Mouse (Mus musculus) small intestine, adult 10 weeks (tissue): ENCODE data around the gene Slc50a1. TPM values are rescaled to one million over a fixed set of nuclear protein-coding genes. Genes with fewer than 3 reads are reported as not detected.

Source experiments
- polyA plus RNA-seq: library from polyadenylated mRNA; stranded (reverse); fragments of 350-450 nt; fragmentation: Illumina TruSeq; extraction: RNeasy Lipid Tissue Mini Kit (QIAGEN cat#74804); gene quantifications from one replicate; pipeline ENCODE4 v1.2.3, GENCODE M21; 2014; ENCODE audit warnings: low replicate concordance

Gene Slc50a1
- polyA plus RNA-seq: 11.5 TPM

DNA sequence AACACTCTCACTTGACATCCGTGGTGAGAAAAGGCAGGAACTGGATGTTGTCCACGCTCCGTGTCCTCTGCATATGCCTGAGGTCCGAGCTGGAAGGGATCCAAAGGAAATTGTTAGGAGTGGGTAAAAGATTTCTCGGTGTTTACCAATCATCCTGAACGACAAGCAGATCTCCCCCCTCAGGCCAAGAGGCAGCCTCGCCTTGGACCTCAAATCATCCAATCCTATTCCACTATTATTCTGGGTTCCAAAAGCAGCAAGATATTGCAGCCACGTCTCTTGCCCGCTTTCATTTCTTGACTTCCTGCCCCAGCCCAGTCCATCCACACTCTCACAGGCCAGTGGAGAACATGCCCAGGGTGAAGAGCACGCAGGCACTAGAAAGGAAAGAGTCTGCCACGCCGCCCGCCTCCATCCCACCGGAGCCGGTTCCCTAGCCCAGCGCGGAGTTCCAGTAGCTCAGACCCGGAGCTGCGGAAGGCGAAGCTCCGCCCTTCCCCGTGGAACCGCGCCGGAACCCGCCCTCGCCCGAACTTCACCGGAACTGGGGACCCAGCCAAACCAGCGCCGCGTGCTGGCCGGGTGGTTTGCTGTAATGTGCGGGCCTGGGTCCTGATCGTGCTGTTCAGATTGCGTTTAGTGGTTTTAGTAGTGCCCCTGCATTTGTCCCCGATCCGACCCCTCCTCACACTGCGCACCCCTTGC, at the start of gene Slc50a1:
Gene Slc50a1, minus strand, starts transcription at position 520 of the 705 bp plus-strand sequence.

DNA sequence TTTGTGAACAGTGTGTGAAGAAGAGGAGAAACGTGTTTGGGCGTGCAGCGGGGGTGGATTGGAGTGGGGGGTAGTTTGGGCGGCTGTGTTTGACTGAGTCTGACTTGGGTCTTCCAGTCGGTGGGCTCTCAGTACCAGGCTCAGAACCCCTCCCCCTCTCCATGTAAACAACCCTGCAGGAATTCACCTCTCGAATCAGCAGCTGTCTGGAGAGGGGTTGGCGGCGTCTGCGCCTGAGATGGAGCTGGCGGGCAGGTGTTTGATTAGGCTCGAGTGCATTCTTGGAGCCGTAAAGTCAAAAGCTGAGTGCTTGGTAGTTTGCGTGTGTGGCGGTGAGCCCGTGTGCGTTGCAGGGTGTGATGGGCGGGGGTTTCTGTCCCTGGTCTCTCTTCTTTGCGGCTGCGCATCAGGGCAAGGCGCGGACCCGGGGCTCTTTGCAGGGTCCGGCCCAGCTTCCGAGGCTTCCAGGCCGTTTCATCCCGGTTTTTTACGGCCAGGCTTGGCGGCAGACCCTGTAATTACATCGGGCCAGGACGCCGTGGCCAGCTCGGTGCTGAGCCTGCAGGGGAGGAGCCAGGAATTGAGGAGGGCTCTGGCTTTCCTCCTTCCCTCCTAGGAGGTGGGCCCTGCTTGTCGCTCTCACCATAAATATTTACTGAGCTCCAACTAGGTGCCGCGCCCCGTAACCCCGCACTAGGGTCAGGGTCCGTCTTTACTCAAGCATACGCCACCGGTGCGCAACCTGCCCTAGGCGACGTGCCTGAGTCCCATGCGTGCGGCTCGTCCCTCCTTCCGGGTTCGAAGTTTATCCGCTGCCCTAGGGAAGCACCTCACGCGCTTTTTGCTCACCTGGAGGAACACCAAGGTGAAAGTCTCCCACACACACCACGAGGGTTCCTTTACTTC, 10.5 kb upstream of the Slc50a1 start, which contains the start of gene Efna1:
Gene Efna1, minus strand, starts transcription at position 537 of the 906 bp plus-strand sequence.

DNA sequence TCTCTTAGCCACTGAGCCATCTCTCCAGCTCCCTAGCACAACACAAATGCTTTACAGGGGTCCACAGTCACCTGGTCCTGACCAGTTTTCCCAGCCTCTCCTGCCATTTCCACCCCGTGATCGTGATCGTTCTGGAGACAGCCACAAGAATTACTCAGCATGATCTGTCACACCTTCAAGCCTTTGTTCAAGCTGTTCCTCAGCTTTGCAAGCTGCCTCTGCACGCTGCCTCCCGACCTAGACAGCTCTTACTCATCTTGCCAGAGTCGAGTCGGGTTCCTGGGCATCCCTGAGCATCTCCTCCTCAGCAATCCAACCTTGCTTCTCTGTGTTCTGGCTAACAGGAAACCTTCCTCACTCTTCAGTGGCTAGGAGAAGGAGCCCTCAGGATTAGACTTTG, 11.3 kb downstream of the Slc50a1 start, which contains the start of gene Dpm3:
Gene Dpm3, plus strand, starts transcription at position 283 of the 400 bp plus-strand sequence.

DNA sequence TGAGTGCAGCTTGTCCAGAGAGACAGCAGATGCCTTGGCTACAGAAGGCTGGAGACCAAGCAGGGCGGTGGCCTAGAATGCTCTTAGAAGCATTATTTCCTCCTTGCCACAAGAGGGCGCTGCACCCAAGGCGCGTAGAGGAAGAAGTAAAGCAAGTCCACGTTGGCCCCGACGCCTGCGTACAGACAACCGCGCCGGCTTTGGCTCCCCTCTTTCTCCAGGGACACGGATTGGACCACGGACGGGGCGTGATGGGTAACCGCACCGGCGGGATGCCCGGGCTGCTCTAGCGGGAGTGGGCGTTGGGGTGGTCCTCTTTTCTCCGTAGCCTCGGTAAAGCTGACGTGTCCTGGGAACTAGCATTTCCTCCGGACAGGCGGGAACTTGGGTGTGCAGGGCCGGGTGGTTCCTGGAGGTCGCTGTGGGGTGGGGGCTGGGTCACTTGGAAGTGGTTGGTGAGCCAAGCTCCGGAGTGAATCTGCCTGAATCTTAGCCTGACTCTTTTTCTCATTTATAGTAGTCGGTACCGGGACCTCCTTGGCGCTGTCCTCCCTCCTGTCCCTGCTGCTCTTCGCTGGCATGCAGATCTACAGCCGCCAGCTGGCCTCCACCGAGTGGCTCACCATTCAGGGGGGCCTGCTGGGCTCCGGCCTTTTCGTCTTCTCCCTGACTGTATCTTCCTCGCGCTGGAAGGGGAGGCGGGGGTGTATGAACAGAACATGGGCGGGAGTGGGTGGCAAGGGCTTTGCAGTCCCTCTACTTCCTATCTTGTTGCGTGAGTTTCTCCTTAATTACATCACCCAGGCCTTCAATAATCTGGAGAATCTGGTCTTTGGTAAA, 23.9 kb downstream of the Slc50a1 start, which contains the start of gene Trim46:
Gene Trim46, minus strand, starts transcription at position 49 of the 840 bp plus-strand sequence.

DNA sequence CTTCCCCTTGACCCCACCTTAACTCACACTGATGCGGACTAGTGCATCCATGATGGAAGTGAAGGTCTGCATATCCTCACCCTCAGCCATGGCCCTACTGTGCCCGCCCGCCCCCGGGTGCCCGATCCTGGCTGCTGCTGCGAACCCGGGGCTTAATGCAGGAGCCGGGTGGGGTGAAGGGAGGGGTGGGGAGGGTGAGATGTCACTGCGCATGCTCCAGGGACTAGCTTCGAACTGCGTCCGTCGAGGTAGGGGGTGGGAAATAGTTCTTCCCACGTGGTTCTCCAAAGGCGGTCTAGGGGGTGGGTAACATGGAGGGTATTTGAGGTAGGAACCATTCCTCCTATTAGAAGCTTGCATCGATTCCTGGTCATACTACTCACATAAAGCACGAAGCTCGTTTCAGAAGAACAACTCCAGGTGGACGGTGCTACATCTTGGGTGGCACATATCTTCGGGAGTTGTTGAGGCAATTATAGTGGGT, 24.6 kb downstream of the Slc50a1 start, which contains the start of gene Krtcap2:
Gene Krtcap2, plus strand, starts transcription at position 279 of the 484 bp plus-strand sequence.

DNA sequence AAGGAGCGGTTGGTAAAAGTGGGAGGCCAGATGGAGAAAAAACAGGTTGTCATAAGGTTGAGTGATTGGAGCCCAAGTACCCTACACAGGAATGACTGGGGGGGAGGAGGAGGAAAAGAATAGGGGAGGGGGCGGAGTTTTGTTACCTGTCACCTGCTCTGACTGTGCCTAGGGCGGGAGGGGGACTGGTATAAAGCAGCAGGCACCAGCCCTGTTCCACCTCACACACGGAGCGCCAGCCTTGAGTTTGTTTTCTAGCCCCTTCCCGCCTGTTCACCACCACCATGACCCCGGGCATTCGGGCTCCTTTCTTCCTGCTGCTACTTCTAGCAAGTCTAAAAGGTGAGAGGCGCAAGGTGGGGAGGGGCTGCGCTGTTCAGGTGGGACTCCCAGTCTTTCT, 41.5 kb downstream of the Slc50a1 start, which contains the start of gene Muc1:
Gene Muc1, plus strand, starts transcription at position 222 of the 400 bp plus-strand sequence.

DNA sequence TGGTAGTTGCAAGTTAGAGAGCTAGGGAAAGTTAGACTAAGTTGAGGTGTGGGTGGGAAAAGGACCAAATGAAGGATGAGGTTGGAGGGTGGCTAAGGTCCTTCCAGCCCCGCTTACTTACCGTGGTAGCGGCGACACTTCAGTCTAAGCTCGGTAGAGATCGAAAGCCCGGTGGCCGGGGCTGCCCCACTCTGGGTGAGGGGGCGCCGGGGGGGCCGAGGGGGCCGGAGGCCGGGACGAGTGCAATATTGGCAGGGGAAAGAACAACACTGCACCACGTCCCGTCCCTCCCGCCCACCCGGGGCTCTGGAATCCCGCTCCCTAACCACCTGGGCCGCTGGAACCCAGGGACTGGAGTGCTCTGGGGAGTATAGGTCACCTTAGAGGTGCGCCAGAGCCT, 43.5 kb downstream of the Slc50a1 start, which contains the start of gene Mtx1:
Gene Mtx1, minus strand, starts transcription at position 189 of the 400 bp plus-strand sequence.

Other genes starting within 250 kb of the Slc50a1 start
- 11.3 TPM for gene Rusc1, start 177.3 kb downstream of the Slc50a1 start, polyA plus RNA-seq
- gene Gm43738, start 169.5 kb downstream of the Slc50a1 start, polyA plus RNA-seq: not detected
- 3.0 TPM for gene Fdps, start 168.6 kb downstream of the Slc50a1 start, polyA plus RNA-seq
- gene Pklr, start 134.4 kb downstream of the Slc50a1 start, polyA plus RNA-seq: 83.2 TPM
- not detected for gene Hcn3, start 110.4 kb downstream of the Slc50a1 start, polyA plus RNA-seq
- gene Clk2, start 105.8 kb downstream of the Slc50a1 start, polyA plus RNA-seq: 11.5 TPM
- 8.1 TPM for gene Scamp3, start 93.1 kb downstream of the Slc50a1 start, polyA plus RNA-seq
- gene Fam189b, start 87.4 kb downstream of the Slc50a1 start, polyA plus RNA-seq: not detected
- 6.2 TPM for gene Gba, start 67.6 kb downstream of the Slc50a1 start, polyA plus RNA-seq
- not detected for gene Thbs3, start 55.4 kb downstream of the Slc50a1 start, polyA plus RNA-seq
- gene Mtx1, start 43.5 kb downstream of the Slc50a1 start, polyA plus RNA-seq: 19.8 TPM
- 1.3 TPM for gene Muc1, start 41.5 kb downstream of the Slc50a1 start, polyA plus RNA-seq
- 14.1 TPM for gene Krtcap2, start 24.6 kb downstream of the Slc50a1 start, polyA plus RNA-seq
- gene Trim46, start 24.3 kb downstream of the Slc50a1 start, polyA plus RNA-seq: not detected
- gene Dpm3, start 11.2 kb downstream of the Slc50a1 start, polyA plus RNA-seq: not detected
- gene Efna1, start 10.6 kb upstream of the Slc50a1 start, polyA plus RNA-seq: 8.7 TPM
- 0.22 TPM for gene Efna3, start 52.4 kb upstream of the Slc50a1 start, polyA plus RNA-seq
- gene Efna4, start 67.5 kb upstream of the Slc50a1 start, polyA plus RNA-seq: not detected
- gene Adam15, start 79.4 kb upstream of the Slc50a1 start, polyA plus RNA-seq: 1.6 TPM
- gene Dcst2, start 91.4 kb upstream of the Slc50a1 start, polyA plus RNA-seq: not detected
- gene Dcst1, start 94.7 kb upstream of the Slc50a1 start, polyA plus RNA-seq: 1.6 TPM
- 5.2 TPM for gene Zbtb7b, start 124.2 kb upstream of the Slc50a1 start, polyA plus RNA-seq
- gene Lenep, start 132.2 kb upstream of the Slc50a1 start, polyA plus RNA-seq: 2.0 TPM
- 0.59 TPM for gene Flad1, start 141.3 kb upstream of the Slc50a1 start, polyA plus RNA-seq
- 5.6 TPM for gene Cks1b, start 147.8 kb upstream of the Slc50a1 start, polyA plus RNA-seq
- 23.1 TPM for gene Shc1, start 147.9 kb upstream of the Slc50a1 start, polyA plus RNA-seq
- gene Pygo2, start 159.6 kb upstream of the Slc50a1 start, polyA plus RNA-seq: 5.2 TPM
- 9.0 TPM for gene Pbxip1, start 166.1 kb upstream of the Slc50a1 start, polyA plus RNA-seq
- gene Pmvk, start 184.0 kb upstream of the Slc50a1 start, polyA plus RNA-seq: not detected
- gene Kcnn3, start 249.6 kb upstream of the Slc50a1 start, polyA plus RNA-seq: 4.5 TPM